Mouse (Mus musculus) urinary bladder, postnatal 4 days (tissue): ENCODE measurements around the gene Hydin.
"Not testable (repeated sequence)": the region's sequence is repeated elsewhere in the genome, so short reads cannot be mapped to it uniquely, and the experiment has no call there.

Experiments
- DNase-seq, 2 experiments: peaks; one replicate each; pipeline ENCODE4 v3.0.0; 2021 to 2022; ENCODE audit warnings: low spot score in 2 of 2

Hydin gene

DNA sequence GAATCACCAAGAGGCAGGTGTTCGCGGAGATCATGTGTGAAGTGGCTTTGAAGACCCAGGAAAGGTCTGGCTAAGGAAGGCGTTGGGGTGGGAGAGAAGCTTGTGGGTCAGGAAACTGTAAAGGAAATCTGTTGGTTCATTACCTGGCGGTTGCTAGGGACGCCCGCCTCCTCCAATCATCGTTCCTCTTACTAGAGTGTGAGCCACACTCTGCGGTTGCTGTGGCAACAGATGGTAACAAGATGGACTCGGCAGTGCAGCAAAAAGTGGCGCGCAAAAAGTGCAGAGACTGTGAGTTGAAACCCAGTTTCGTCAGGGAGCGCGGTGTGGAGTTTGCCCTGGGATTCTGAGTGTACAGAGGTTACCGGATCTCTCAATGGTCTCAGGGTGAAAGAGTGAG, at the start of gene Hydin:
Gene Hydin, plus strand, starts transcription at position 237 of the 400 bp plus-strand sequence.
- DNase-seq, result peak; percentile 38 to 74

- peak in 1 of 2 experiments; percentile 47 for DNase-seq
Measured at GRCm38 (mm10) chr8:110217198-110217597, 49.6 kb upstream of the Hydin start.

DNA sequence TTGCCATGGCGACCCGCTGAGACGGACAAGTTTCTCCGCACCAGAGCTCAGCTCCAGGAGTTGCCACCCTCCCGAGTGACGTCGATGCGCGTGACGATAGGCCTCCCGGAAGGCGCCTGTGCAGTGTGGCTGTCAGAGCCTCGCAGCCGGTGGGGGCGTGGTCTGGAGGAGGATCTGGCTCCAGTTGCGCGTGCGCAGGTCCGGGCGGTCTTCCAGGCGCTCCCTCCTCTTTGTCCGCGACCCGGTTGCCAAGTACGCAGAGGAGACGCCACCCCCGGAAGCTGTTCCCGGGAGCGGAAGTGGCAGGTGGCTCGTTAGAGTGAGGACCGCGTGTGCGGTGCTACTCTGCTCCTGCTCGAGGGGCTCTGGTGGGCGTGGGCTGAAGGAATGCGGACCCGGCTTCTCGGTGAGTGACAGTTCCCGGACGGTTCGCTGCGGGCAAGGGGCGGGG, 49.1 kb upstream of the Hydin start:
- peak; percentile 99 for DNase-seq

- peak in 1 of 2 experiments; percentile 8 for DNase-seq
Measured at GRCm38 (mm10) chr8:110218511-110218910, 48.3 kb upstream of the Hydin start.

- no peak for DNase-seq
Measured at GRCm38 (mm10) chr8:110220936-110221335, 45.8 kb upstream of the Hydin start.

DNA sequence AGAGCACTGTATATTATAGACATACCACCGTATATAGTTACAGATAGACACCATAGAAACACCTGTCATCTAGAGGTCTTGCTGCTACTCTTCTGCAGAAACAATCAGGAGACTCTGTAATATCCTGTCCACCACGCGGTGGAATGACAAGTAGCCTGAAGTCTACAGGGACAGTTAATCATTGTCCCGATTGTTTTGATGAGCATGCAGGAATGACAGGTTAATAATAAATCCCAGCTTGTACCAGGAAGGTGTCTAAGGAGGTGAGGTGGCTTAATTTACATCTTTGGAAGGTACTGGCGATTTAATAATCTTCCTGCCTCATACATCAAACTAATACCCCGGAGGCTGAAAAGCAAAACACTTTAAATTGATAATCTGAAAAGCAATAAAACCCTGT, 36.0 kb upstream of the Hydin start:
- no peak for DNase-seq

- no peak for DNase-seq
Measured at GRCm38 (mm10) chr8:110242278-110243177, 24.2 kb upstream of the Hydin start.

DNA sequence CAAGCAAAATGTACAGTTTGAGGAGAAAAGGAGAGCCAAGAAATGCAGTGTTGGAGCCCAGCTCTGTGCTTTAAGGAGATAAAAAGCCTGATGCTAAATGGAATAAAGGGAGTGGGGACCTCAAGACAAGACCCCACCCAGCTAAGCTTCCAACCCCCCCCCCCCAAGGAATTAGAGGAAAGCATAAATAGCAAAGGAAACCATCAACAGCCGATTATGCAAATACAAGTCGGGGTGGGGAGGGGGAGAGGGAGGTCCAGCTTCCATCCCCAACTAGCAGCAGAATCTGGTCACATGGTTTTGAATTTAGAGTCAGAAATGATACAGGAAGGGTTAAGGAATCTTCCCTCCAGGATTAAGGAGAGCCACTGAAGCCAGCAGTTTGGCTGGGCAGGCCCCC, 22.2 kb upstream of the Hydin start:
- DNase-seq, result no peak

DNA sequence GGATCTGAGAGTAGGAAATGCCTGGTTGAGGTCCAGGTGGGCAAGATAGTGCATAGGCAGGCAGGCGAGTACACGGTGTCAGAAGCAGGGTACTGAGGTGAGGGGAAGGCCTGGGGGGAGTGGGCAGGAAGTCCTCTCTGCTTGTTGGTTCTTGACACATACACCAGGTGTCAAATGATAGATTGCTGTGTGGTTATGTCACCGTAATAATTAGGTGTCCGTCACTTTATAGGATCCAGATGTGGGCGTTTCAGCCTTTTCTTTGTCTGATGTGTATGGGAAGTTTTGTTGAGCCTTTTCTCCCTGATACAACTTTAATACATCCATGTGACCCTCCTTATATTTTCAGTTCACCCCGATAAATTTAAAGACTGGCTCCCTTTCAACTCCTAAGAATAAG, 19.5 kb upstream of the Hydin start:
- DNase-seq, result no peak

GRCm38 (mm10) chr8:110253986-110254385, 12.8 kb upstream of the Hydin start:
- DNase-seq, result no peak

DNA sequence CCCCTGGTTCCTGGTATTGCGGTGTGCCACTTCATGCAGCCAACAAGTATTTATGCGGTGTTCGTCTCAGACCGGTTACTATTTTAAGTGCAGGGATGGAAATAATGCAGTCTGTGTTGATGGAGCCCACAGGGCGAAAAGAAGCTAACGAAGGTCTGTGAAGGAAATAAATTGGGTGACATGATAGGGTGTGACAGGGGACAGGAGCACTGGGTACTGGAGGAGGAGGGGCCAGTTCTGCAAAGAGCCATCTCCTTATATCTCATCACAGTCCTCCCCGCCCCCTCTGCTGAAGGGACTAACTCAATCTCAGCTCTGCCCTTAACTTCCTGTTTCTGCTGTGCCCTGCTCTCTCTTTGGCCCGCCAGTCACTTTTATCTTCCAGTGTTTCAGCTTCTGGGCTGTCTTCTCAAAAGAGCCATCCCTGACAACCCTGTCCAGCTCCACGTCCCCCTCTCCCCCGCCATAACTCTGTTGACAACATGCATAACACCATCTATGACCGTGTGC, 926 bp upstream of the Hydin start:
- DNase-seq, result no peak

GRCm38 (mm10) chr8:110267268-110267667, 491 bp downstream of the Hydin start:
- DNase-seq, result no peak

GRCm38 (mm10) chr8:110270659-110271058, 3.9 kb downstream of the Hydin start:
- DNase-seq, result no peak

DNA sequence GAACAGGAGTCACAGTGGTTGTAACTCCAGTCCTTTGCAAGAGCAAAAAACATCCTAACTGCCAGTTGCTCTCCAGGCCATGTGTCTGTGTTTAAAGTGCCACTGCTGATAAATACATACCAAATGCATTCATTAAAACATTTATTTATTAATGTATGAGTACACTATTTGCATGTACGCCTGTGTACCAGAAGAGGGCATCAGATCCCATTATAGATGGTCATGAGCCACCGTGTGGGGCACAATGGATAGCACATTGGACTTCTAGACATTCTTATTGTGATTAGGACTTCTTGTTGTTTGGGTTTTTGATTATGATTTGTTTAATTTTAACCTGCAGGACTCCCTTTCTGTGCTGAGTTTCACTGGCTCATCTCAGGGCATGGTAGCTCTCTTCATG, 6.6 kb downstream of the Hydin start:
- DNase-seq, result no peak

- DNase-seq, result no peak
Measured at GRCm38 (mm10) chr8:110275465-110276258, 8.9 kb downstream of the Hydin start.

DNA sequence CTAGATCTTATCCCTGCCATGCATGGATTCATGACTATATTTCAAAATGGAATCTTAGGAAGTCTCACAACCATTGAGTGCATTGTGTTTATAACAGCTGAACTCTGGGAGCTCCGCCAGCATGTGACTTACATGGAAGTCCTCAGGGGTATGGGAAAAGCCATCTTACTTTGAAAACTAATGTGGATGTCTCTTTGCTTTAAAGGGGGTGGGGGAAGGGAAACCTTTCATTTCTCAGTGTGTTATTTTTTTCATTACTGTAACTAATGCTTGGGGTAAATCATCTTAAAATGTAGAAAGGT, 9.4 kb downstream of the Hydin start:
- no peak for DNase-seq

GRCm38 (mm10) chr8:110312715-110313114, 45.9 kb downstream of the Hydin start:
- DNase-seq, result no peak

- no peak for DNase-seq
Measured at GRCm38 (mm10) chr8:110315826-110316225, 49.0 kb downstream of the Hydin start.

GRCm38 (mm10) chr8:110319586-110319985, 52.8 kb downstream of the Hydin start:
- DNase-seq, result no peak

GRCm38 (mm10) chr8:110321446-110321845, 54.7 kb downstream of the Hydin start:
- no peak for DNase-seq

DNA sequence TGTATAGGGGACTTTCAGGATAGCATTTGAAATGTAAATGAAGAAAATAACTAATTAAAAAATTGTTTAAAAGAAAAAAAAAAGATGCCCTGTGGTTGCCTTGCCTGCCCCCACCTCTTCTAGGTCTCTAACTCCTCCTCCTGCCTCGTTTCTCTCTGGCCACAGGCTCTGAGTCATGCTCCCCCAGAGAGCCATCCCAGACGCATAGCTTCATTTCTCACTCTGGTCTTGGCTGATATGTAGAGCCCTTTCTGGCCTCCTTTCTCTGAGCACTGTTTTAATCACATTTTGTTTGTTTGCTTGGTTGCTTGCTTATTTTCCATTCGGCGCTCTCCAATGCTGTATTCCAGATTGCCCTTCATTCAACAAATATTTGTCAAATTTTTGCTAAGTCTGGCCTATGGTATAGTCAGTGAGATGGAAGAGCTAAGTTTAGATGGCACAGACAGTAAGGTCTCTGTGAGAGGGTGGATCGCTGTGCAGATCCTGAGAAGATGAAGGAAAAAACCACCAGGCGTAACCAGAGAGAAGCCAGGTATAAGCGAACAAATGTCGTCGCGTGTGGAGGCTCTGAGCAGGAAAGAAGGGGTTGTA, 57.3 kb downstream of the Hydin start:
- no peak for DNase-seq

DNA sequence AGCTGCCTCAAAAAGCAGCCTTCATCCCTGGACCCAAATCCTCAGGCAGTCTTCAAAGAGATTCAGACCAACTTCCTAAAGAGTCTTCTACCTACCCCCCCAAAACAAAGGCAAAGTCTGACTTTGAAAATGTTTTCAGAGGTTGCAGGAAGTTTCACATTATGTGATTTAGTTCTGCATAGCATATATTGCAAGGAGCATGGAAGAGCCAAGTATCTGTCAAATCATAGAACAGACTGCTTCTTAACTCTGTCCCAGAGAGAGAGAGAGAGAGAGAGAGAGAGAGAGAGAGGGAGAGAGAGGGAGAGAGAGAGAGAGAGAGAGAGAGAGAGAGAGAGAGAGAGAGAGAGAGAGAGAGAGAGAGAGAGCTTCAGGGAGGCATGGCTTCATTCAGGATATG, 60.3 kb downstream of the Hydin start:
- not testable (repeated sequence) for DNase-seq
